Mouse (Mus musculus): ENCODE measurements at regions not wholly inside any gene's neighbourhood (a gene's known extent, or its start where the extent isn't known, plus 50 kb on each side); places are given as distances from the start of the nearest gene placed in this dataset.

DNA sequence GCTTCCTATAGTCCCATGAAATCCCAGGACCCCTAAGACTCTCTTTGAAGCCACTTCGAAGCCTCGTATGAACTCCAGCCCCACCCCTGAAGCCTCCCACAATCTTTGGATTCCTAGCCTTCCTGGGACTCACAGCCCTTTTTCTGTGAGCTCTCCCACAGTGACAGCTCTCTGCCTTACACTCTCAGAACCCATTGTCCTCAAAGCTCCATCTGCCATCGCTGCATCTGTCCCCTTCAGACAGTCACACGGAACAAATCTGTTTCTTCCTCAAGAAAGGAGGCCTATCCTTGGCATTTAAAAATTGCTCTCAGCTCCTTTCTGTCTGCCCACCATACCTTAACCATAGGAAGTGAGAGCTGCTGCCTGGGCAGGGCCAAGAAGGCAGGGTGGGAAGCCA lies 122.4 kb upstream of the Fam19a5 start:
- Histone ChIP-seq H3K27ac (no peak overlapping the region), H3K4me3 (no peak overlapping the region)
- intact Hi-C loops (cut with DNase I) = no loop called here
- no peak for TF ChIP-seq CTCF (IDR thresholded peaks at IDR 0.05)
- DNase-seq (ENCODE audit: extremely low spot score in 1 of 2, low spot score in 2 of 2) = no peak

DNA sequence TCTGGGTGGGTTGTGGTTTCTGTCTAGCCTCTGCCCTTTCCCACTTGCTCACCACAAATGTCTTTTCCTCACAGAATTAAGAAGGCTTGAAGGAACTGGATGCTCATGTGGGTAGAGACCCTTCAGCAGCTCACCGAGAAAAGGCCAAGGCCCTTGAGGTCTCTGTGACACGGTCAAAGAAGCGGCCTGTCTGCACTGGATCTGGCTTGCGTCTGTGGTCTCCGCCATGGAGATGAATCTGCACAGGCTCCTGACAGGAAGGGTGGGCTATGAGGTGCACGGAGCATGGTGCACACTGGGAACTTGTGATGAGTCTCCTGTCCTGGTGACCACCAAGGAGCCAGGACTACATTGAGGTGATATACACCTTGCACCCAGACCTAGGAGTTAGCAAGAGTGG lies 110.8 kb upstream of the Fam19a5 start:
- Histone ChIP-seq H3K27ac (no peak overlapping the region), H3K4me3 (no peak overlapping the region)
- DNase-seq (ENCODE audit: extremely low spot score in 1 of 2, low spot score in 2 of 2) = no peak
- intact Hi-C loops (cut with DNase I) = no loop called here
- TF ChIP-seq CTCF (IDR thresholded peaks at IDR 0.05) = no peak

DNA sequence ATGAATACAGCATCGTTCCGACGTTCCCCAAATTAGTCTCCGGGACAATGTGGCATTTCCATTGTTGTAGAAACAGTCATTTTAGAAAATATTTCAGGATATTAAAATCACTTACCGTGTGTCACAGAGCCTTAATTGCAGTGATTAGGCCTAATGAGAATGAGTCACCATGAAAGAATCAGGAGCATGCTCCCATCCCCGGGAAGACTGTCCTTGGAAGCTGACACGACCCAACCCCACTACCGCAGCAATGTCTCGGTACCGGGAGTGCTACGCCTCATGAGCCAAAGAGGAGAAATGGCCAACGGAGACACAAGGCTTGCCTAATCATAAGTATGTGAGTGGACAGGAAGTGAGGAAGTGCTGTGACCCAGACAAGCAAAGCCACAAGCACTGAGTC lies 110.2 kb upstream of the Fam19a5 start:
- intact Hi-C loops (cut with DNase I) = no loop called here
- Histone ChIP-seq H3K27ac (no peak overlapping the region), H3K4me3 (no peak overlapping the region)
- TF ChIP-seq CTCF (IDR thresholded peaks at IDR 0.05) = no peak
- no peak for DNase-seq (ENCODE audit: extremely low spot score in 1 of 2, low spot score in 2 of 2)

- no peak overlapping the region for H3K4me3 ChIP-seq
- TF ChIP-seq CTCF (IDR thresholded peaks at IDR 0.05) = no peak
- H3K27ac ChIP-seq = no peak overlapping the region
- intact Hi-C loops (cut with DNase I) = no loop called here
- no peak for DNase-seq (ENCODE audit: extremely low spot score in 1 of 2, low spot score in 2 of 2)
Observed at GRCm38 (mm10) chr15:87435566-87435965, 108.5 kb upstream of the Fam19a5 start.

DNA sequence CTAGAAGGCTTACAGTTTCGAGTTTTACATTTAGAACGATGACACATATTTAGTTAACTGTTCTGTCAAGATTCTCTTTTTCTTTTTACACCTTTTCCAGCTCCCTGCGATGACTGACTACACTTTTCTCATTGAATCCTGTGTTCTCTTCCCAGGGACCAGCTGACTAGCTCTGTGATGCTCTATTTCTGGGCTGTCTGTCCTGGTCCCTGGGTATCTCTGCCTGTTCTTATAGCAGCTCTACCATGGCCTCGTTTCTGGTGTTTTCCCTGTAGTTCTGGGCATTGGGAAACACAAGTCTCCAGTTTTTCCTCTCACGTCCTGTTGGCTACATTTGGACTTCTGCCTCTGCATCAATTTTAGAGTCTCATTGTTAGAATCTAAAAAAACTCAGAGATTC lies 106.5 kb upstream of the Fam19a5 start:
- no peak for TF ChIP-seq CTCF (IDR thresholded peaks at IDR 0.05)
- DNase-seq (ENCODE audit: extremely low spot score in 1 of 2, low spot score in 2 of 2) = no peak
- Histone ChIP-seq H3K4me3 (no peak overlapping the region), H3K27ac (no peak overlapping the region)
- intact Hi-C loops (cut with DNase I) = no loop called here

DNA sequence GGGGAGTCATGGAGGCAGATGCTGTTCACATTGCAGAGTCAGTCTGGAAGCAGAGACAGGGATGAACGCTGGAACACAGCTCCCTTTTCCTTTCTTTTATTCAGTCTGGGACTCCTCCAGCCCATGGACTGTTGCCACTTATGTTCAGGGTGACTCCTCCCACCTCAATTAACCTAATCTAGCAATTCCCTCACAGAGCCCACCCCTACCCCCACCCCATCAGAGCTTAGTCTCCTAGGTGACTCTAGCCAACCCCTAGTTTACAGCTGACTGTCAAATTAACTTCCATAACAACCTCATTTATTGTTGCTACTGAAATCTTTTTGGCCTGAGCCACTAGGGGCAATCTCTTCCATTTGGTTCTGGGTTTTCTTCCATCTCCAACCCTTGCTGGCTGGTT lies 85.2 kb upstream of the Fam19a5 start:
- Histone ChIP-seq H3K4me3 (no peak overlapping the region), H3K27ac (no peak overlapping the region)
- no peak for TF ChIP-seq CTCF (IDR thresholded peaks at IDR 0.05)
- intact Hi-C loops (cut with DNase I) = no loop called here
- no peak for DNase-seq (ENCODE audit: extremely low spot score in 1 of 2, low spot score in 2 of 2)

DNA sequence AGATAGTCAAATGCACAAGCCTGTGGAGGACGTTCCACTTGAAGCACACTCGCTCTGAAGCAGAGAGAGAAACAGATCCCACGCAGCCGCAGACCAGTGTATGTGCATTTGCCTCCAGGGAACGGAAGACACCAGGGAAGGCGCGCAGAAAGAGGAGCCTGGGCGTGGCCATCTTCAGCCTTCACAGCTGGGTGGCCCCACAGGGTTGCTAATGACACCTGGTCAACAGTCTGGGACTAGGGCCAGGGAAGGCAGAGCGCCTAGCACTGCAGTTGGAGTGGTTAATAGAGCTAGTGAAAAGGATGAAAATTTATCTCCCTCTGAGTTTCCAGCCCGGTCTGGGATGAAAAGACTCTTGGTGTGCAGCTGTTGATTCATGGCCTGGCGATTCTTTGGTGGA lies 67.9 kb upstream of the Fam19a5 start:
- TF ChIP-seq CTCF (IDR thresholded peaks at IDR 0.05) = no peak
- intact Hi-C loops (cut with DNase I) = no loop called here
- no peak overlapping the region for H3K27ac ChIP-seq

DNA sequence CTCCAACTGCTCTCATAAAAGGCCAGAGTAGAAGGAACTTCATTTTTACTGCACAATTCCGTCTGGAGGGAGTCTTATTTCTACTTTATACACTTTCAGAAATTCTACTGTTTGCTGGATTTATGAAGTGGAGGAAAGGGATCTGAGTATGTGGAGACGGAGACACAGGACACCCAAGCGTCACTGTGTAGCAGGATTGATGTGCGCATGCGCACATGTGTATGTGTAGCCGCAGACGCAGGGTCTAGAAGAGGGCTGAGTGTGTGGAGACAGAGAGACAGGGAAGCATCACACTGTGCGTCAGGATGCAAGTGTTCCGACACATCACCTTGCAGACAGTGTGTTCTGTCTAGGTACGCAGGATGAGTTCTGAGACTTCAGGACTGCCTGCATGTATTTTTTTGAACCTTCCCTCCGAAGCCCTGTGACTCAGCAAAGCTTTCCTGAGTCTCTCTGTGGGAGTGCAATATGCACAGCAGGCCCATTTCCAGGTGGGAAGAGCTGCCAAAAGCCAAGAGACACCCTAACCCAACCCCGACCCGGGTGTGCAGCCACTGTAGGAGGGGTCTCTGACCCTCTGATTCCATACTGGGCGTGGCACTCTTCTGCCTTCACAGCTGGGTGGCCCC lies 67.1 kb upstream of the Fam19a5 start:
- Histone ChIP-seq H3K27ac (no peak overlapping the region), H3K4me3 (no peak overlapping the region)
- TF ChIP-seq CTCF (IDR thresholded peaks at IDR 0.05) = no peak
- intact Hi-C loops (cut with DNase I) = no loop called here
- DNase-seq (ENCODE audit: extremely low spot score in 1 of 2, low spot score in 2 of 2) = peak; percentile 14 to 21

More for the DNA sequence above, 67.9 kb upstream of the Fam19a5 start:
- no peak overlapping the region for H3K4me3 ChIP-seq
- no peak for DNase-seq (ENCODE audit: extremely low spot score in 1 of 2, low spot score in 2 of 2)

DNA sequence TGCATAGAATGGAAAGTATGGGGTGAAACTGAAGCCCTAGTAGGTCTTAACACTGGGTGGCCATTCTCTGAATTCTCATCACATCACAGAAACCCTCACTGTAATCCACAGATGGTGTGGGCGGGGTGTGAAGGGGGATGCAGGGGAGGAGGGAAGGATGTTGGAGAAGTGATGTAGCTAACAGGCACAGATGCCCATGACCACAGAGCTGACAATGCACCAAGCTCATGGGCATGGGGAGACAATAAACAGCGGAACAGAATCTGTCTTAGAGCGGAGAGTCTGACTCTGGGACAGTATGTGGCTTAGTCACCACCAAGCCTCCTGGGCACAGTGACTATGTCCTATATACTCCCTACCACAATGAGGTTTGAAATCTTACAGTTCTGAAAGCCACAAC lies 63.3 kb upstream of the Fam19a5 start:
- intact Hi-C loops (cut with DNase I) = no loop called here
- no peak overlapping the region for H3K4me3 ChIP-seq
- TF ChIP-seq CTCF (IDR thresholded peaks at IDR 0.05) = no peak
- DNase-seq (ENCODE audit: extremely low spot score in 1 of 2, low spot score in 2 of 2) = peak in 1 of 2 experiments; percentile 14
- no peak overlapping the region for H3K27ac ChIP-seq

Small RNA genes in the stretch of these regions (microRNA-seq; reads per million reads assigned to microRNA genes)
- 0 reads per million in 2 experiments for gene Gm23416
